ENCODE assay signal across 8 mouse cellular contexts in the genomic region with DNA sequence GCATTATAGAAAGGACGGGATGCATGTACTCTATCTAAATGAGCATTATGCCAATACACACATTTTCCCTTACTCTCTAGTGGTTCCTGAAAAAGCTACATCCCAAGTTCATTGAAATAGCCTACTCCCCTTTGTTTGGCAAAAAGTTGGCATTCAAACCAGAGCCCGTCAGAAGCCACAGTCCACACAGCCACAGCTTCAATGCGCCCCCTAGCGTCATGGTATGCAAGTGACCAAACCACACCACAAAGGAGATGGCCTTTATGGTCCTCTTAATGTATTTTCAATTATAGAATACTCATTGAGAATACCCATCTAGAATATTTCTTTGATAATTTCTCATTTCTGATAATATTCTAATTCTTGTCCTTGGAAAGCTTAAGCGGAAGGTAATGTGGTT.
DNase-seq lines count a peak whose midpoint lies in the region; ATAC-seq and TF ChIP-seq lines count a peak whose summit lies in the region.

No protein-coding gene starts in this region.

- intact Hi-C loops in gastrocnemius, postnatal 14 days (cut with DNase I; ENCODE audit: low total_unique reads) = loop anchor here (10.0 kb wide), 1 partner anchor 394 kb away; no protein-coding TSS in a partner anchor
- intact Hi-C loops in left cerebral cortex, adult 2 months (cut with DNase I) = loop anchor here (1.0 kb wide), 1 partner anchor 398 kb away; no protein-coding TSS in a partner anchor

- no peaks in the 10 kb centered on the region for H3K27me3 ChIP-seq in neural tube, embryonic 15.5 days (replicated peaks)
- no peaks in the 10 kb centered on the region for H3K27me3 ChIP-seq in neural tube, embryonic 14.5 days (ENCODE audit: control insufficient read depth, insufficient read depth, low read length)

- H3K36me3 ChIP-seq in neural tube, embryonic 15.5 days = no peaks in the 10 kb centered on the region
- no peaks in the 10 kb centered on the region for H3K36me3 ChIP-seq in neural tube, embryonic 14.5 days (ENCODE audit: control insufficient read depth, insufficient read depth, low read length)

- H3K4me3 ChIP-seq in neural tube, embryonic 15.5 days (replicated peaks) = no peak overlapping the region
- H3K4me3 ChIP-seq in left cerebral cortex, adult 2 months = no peak overlapping the region
- H3K4me3 ChIP-seq in neural tube, embryonic 14.5 days (ENCODE audit: low read depth, low read length) = no peak overlapping the region

- no peak overlapping the region for H3K27ac ChIP-seq in neural tube, embryonic 15.5 days (replicated peaks)
- H3K27ac ChIP-seq in left cerebral cortex, adult 2 months = no peak overlapping the region
- no peak overlapping the region for H3K27ac ChIP-seq in neural tube, embryonic 14.5 days (ENCODE audit: low read depth, low read length)

- no peaks in the 10 kb centered on the region for H3K9me3 ChIP-seq in neural tube, embryonic 15.5 days (replicated peaks)
- no peaks in the 10 kb centered on the region for H3K9me3 ChIP-seq in neural tube, embryonic 14.5 days (ENCODE audit: control insufficient read depth, low read length)

- peak; percentile 77 for TF ChIP-seq CTCF in left cerebral cortex, adult 2 months (IDR thresholded peaks at IDR 0.05)

- no peak overlapping the region for H3K9ac ChIP-seq in neural tube, embryonic 15.5 days (replicated peaks)
- H3K9ac ChIP-seq in neural tube, embryonic 14.5 days (replicated peaks; ENCODE audit: low read depth, low read length) = no peak overlapping the region

- 34% methylated on average over 5 of the region's 5 CpGs for WGBS in neural tube, embryonic 15.5 days
- 31% methylated on average over 5 of the region's 5 CpGs for WGBS in neural tube, embryonic 14.5 days

- peak; percentile 70 for DNase-seq in neural tube, embryonic 10.5 days (ENCODE audit: extremely low spot score, low spot score)
- peak; percentile 43 to 78 for DNase-seq in adrenal gland, adult (ENCODE audit: inconsistent age in 2 of 2, low spot score in 1 of 2)
- peak; percentile 81 to 88 for DNase-seq in cerebellum, postnatal 14 days
- DNase-seq in gastrocnemius, postnatal 14 days = peak; percentile 29
- peak; percentile 28 to 51 for DNase-seq in left cerebral cortex, adult 2 months (ENCODE audit: extremely low spot score in 1 of 2, low spot score in 2 of 2)

- ATAC-seq in neural tube, embryonic 15.5 days (ENCODE audit: low FRiP score) = no peak
- 0 out of 2 replicates have a peak, but pooled peaks have one; percentile 63 for ATAC-seq in neural tube, embryonic 14.5 days (ENCODE audit: low read depth)
- no peak; the same call in 1 of the 2 replicates for ATAC-seq in megakaryocyte-erythroid progenitor cell, adult 5-6 weeks (replicated peaks; ENCODE audit: low FRiP score, low TSS enrichment, poor library complexity, severe bottlenecking)

- peaks cover 11% of the 10 kb centered on the region for H3K4me1 ChIP-seq in neural tube, embryonic 15.5 days
- H3K4me1 ChIP-seq in neural tube, embryonic 14.5 days (ENCODE audit: control insufficient read depth, insufficient read depth, low read length) = peaks cover 3% of the 10 kb centered on the region; the same call in 1 of the 2 replicates

- no peak overlapping the region for H3K4me2 ChIP-seq in neural tube, embryonic 15.5 days
- no peak overlapping the region for H3K4me2 ChIP-seq in neural tube, embryonic 14.5 days (ENCODE audit: low read depth, low read length)

Comparison
In these comparisons a context has a peak if more than half of its experiments do, and no peak if none do; other contexts are left out.
1. DNase-seq: peak in every context shown above with its lines; median percentile 84 in cerebellum, postnatal 14 days; 70 in neural tube, embryonic 10.5 days; 60 in adrenal gland, adult; 40 in left cerebral cortex, adult 2 months; 29 in gastrocnemius, postnatal 14 days.